9 mouse cellular contexts compared by ENCODE assay signal in the genomic region with DNA sequence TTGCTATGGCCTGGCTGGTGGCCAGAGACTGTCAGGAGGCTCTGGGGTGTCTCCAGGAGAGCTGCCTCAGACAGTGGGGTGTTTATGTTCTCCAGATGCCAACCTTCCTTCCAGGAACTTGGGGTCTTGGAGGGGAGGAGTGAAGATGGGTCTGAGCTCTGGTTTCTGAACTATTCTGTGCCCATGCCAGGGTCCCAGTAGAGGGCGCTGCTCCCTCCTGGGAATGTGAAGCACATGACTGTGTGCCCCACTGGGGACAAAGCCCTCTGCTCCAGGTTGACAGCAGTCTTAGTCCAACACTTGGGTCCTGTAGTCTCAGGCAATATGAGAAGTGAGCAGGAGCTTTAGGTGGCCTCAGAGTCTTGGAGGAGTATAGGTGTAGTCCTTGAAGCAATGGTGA. TPM values are rescaled to one million over a fixed set of nuclear protein-coding genes. Genes with fewer than 3 reads are reported as not detected.
DNase-seq lines count a peak whose midpoint lies in the region; TF ChIP-seq lines count a peak whose summit lies in the region.
"Had no signal": no experiment of that assay in that cellular context is flagged by ENCODE, and none has a peak within 500 bp of the region (broad histone marks: within the 10 kb centered on the region; RNA-seq: fewer than 3 reads in every experiment).

No protein-coding gene starts in this region.

- no peak overlapping the region for H3K9ac ChIP-seq in heart, adult 2 months (ENCODE audit: low read depth, low read length)
- H3K9ac ChIP-seq: midbrain, embryonic 12.5 days had no signal

- intact Hi-C loops in heart, adult 2 months (cut with DNase I) = loop anchor here (2.0 to 5.0 kb wide), 2 partner anchors 108 to 392 kb away; no protein-coding TSS in a partner anchor
- intact Hi-C loops in heart, postnatal 36 days (cut with DNase I) = no loop called here

- WGBS in heart, adult 2 months = 10% methylated on average over 1 of the region's 1 CpGs

- no peak overlapping the region for H3K4me3 ChIP-seq in heart, adult 2 months
- H3K4me3 ChIP-seq: midbrain, embryonic 12.5 days had no signal

- peak; percentile 42 for TF ChIP-seq CTCF in heart, adult 2 months (IDR thresholded peaks at IDR 0.05)

- H3K4me1 ChIP-seq in heart, adult 2 months (ENCODE audit: control insufficient read depth, insufficient read depth, low read length) = peaks cover 1% of the 10 kb centered on the region; the same call in 1 of the 2 replicates
- H3K4me1 ChIP-seq: midbrain, embryonic 12.5 days had no signal

- H3K27ac ChIP-seq in heart, adult 2 months = no peak overlapping the region
- H3K27ac ChIP-seq: midbrain, embryonic 12.5 days had no signal

- H3K27me3 ChIP-seq in heart, adult 2 months (ENCODE audit: control insufficient read depth, insufficient read depth, low read length) = no peaks in the 10 kb centered on the region

- no peak for TF ChIP-seq EP300 in heart, adult 2 months (IDR thresholded peaks at IDR 0.05; ENCODE audit: insufficient read depth, low read depth, low read length)

- no peaks in the 10 kb centered on the region for H3K36me3 ChIP-seq in heart, adult 2 months (ENCODE audit: control insufficient read depth, insufficient read depth, low read length)
- H3K36me3 ChIP-seq: midbrain, embryonic 12.5 days had no signal

- TF ChIP-seq POLR2A in heart, adult 2 months (IDR thresholded peaks at IDR 0.05; ENCODE audit: insufficient read depth, low read depth, low read length) = no peak

- no peak for DNase-seq in heart, adult 2 months
- DNase-seq in heart, postnatal 36 days = no peak
- DNase-seq in 416B (ENCODE audit: low read depth) = peak; percentile 15
- DNase-seq in ZHBTc4 (ENCODE audit: low read depth, low spot score) = peak; percentile 68
- peak; percentile 69 to 79 for DNase-seq in kidney, postnatal 4 days
- no peak for DNase-seq in ovary, postnatal 36 days (ENCODE audit: low spot score)
- no peak for DNase-seq in ovary, postnatal 10 days (ENCODE audit: low spot score)
- DNase-seq in adrenal gland, adult (ENCODE audit: inconsistent age in 2 of 2, low spot score in 1 of 2) = no peak

- no peaks in the 10 kb centered on the region for H3K79me2 ChIP-seq in heart, adult 2 months (replicated peaks; ENCODE audit: control insufficient read depth, insufficient read depth, low read length)

RNA-seq across cellular contexts. Expression of gene Slc2a6, which starts 11.5 kb away (rescaled TPM):
- under 1 TPM; 0.21 to 0.41 TPM for total RNA-seq in heart, adult 2 months (2021)
- polyA plus RNA-seq in heart, adult 2 months (2012; rRNA removed) = 0.97 and 1.1 TPM in 2 replicates
- total RNA-seq in heart, postnatal 36 days (2021) = under 1 TPM in 1 of 2 experiments, not detected in 1; 0.73 TPM

RNA-seq across cellular contexts. Expression of gene Cacfd1, which starts 29.6 kb away (rescaled TPM):
- 10 to 100 TPM; 44.5 to 44.7 TPM for total RNA-seq in heart, adult 2 months (2021)
- 57.7 and 82.3 TPM in 2 replicates for polyA plus RNA-seq in heart, adult 2 months (2012; rRNA removed)
- total RNA-seq in heart, postnatal 36 days (2021) = 10 to 100 TPM; 41.0 to 44.2 TPM

RNA-seq across cellular contexts. Expression of gene Mymk, which starts 32.7 kb away (rescaled TPM):
- not detected for total RNA-seq in heart, adult 2 months (2021)
- polyA plus RNA-seq in heart, adult 2 months (2012; rRNA removed) = 0.10 TPM in 1 of 2 replicates, not detected in the other
- total RNA-seq in heart, postnatal 36 days (2021) = not detected

RNA-seq across cellular contexts. Expression of gene Adamtsl2, which starts 39.9 kb away (rescaled TPM):
- total RNA-seq in heart, adult 2 months (2021) = 10 to 100 TPM in 1 of 2 experiments, 1 to 10 TPM in 1; 9.2 to 18.9 TPM
- polyA plus RNA-seq in heart, adult 2 months (2012; rRNA removed) = 27.0 and 38.7 TPM in 2 replicates
- total RNA-seq in heart, postnatal 36 days (2021) = 10 to 100 TPM; 20.3 to 21.4 TPM

Comparison
In these comparisons a context has a peak if more than half of its experiments do, and no peak if none do; other contexts are left out.
1. DNase-seq: peak in 416B (single experiment), ZHBTc4 (single experiment) and kidney, postnatal 4 days (2 of 2); none in heart, adult 2 months (0 of 2), heart, postnatal 36 days (0 of 2), ovary, postnatal 36 days (single experiment), ovary, postnatal 10 days (single experiment) and adrenal gland, adult (0 of 2).